Comparison of ENCODE assay signal across 33 mouse cellular contexts in the genomic region with DNA sequence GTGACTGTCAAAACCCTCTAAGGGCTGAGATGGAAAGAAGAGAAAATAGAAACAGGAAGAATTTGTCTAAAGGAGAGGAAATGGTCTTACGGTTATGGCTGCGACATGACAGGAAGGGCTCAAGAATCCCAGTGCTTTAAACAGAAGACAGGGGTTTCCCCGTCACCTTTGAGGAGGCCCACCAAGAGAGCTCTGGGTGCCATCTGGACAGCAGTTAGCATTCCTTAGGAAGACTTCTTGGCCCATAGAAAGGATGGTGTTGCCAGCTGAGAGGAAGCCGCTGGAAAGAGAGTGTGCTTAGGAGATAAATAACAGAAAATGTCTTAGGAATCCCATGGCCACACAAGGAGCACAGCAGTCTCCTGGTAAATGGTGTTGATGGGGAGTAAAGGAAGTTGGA. TPM values are rescaled to one million over a fixed set of nuclear protein-coding genes. Genes with fewer than 3 reads are reported as not detected.
"Had no signal": no experiment of that assay in that cellular context is flagged by ENCODE, and none has a peak within 500 bp of the region (broad histone marks: within the 10 kb centered on the region; RNA-seq: fewer than 3 reads in every experiment).

No protein-coding gene starts in this region.

- H3K9ac ChIP-seq: heart, embryonic 13.5 days; heart, embryonic 15.5 days; hindbrain, embryonic 13.5 days; hindbrain, embryonic 15.5 days; kidney, embryonic 15.5 days; limb, embryonic 13.5 days; limb, embryonic 15.5 days; liver, embryonic 12.5 days had no signal

- H3K4me3 ChIP-seq: gastrocnemius, adult 2 months; heart, embryonic 13.5 days; heart, embryonic 15.5 days; hindbrain, embryonic 13.5 days; hindbrain, embryonic 15.5 days; kidney, embryonic 15.5 days; limb, embryonic 13.5 days; limb, embryonic 15.5 days; liver, embryonic 12.5 days had no signal

- DNase-seq: gastrocnemius, adult 2 months; gastrocnemius, postnatal 10 days; gastrocnemius, postnatal 25 days; heart, postnatal 14 days; heart, postnatal 36 days; kidney, adult 11 months; kidney, adult 2 months; kidney, adult 9 months; kidney, postnatal 14 days; kidney, postnatal 36 days; layer of hippocampus, adult 9-11 months; layer of hippocampus, postnatal 36 days; left cerebral cortex, postnatal 4 days had no signal

- H3K4me2 ChIP-seq: heart, embryonic 11.5 days; heart, embryonic 13.5 days; heart, embryonic 15.5 days; hindbrain, embryonic 13.5 days; hindbrain, embryonic 15.5 days; kidney, embryonic 15.5 days; limb, embryonic 13.5 days; limb, embryonic 15.5 days; liver, embryonic 12.5 days had no signal

- H3K27ac ChIP-seq: gastrocnemius, adult 2 months; heart, embryonic 13.5 days; heart, embryonic 15.5 days; hindbrain, embryonic 13.5 days; hindbrain, embryonic 15.5 days; hindbrain, postnatal 0 days; kidney, embryonic 15.5 days; kidney, postnatal 0 days; limb, embryonic 13.5 days; limb, embryonic 15.5 days; liver, embryonic 12.5 days had no signal

- H3K36me3 ChIP-seq: heart, embryonic 13.5 days; heart, embryonic 15.5 days; hindbrain, embryonic 13.5 days; hindbrain, embryonic 15.5 days; kidney, embryonic 15.5 days; limb, embryonic 13.5 days; limb, embryonic 15.5 days; liver, embryonic 12.5 days had no signal

- H3K27me3 ChIP-seq: heart, embryonic 13.5 days; heart, embryonic 15.5 days; hindbrain, embryonic 13.5 days; hindbrain, embryonic 15.5 days; kidney, embryonic 15.5 days; limb, embryonic 13.5 days; limb, embryonic 15.5 days; liver, embryonic 12.5 days had no signal

- H3K4me1 ChIP-seq: heart, embryonic 13.5 days; heart, embryonic 15.5 days; hindbrain, embryonic 13.5 days; hindbrain, embryonic 15.5 days; kidney, embryonic 15.5 days; limb, embryonic 13.5 days; limb, embryonic 15.5 days; liver, embryonic 12.5 days had no signal

- H3K9me3 ChIP-seq: heart, embryonic 15.5 days; hindbrain, embryonic 13.5 days; hindbrain, embryonic 15.5 days; kidney, embryonic 15.5 days; limb, embryonic 13.5 days; limb, embryonic 15.5 days; liver, embryonic 12.5 days had no signal

- ATAC-seq: hindbrain, postnatal 0 days; intestine, embryonic 16.5 days; liver, embryonic 12.5 days had no signal

RNA-seq across cellular contexts. Expression of a gene that starts 34.3 kb away (rescaled TPM):
- total RNA-seq: gastrocnemius, adult 2 months; gastrocnemius, postnatal 25 days; gastrocnemius, postnatal 4 days; granulocyte monocyte progenitor cell, adult 5-6 weeks; heart, adult 8-10 months; heart, postnatal 36 days; hindbrain, postnatal 0 days; layer of hippocampus, adult 18-20 months; layer of hippocampus, postnatal 36 days; left cerebral cortex, adult 18-20 months; left cerebral cortex, postnatal 4 days had no signal
- polyA plus RNA-seq: hindbrain, embryonic 13.5 days; hindbrain, postnatal 0 days; intestine, embryonic 14.5 days; limb, embryonic 11.5 days; liver, adult 2 months had no signal
